Mouse (Mus musculus): ENCODE results near the gene Srrm2. TPM values are rescaled to one million over a fixed set of nuclear protein-coding genes. Genes with fewer than 3 reads are reported as not detected.

The Srrm2 gene
- total RNA-seq (2021) = 100 to 1,000 TPM; 613 to 663 TPM
- long read RNA-seq, experiment 1, partial matches to known transcripts = 3 of 22 reads
- long read RNA-seq, experiment 1, other reads (novel, unspliced or antisense) = 14 of 22 reads
- long read RNA-seq, experiment 2, partial matches to known transcripts = 6 of 26 reads
- long read RNA-seq, experiment 2, other reads (novel, unspliced or antisense) = 17 of 26 reads

GRCm38 (mm10) chr17:23790269-23791078, at the start of gene Srrm2:
Gene Srrm2, plus strand, starts transcription at chr17:23790532.
- no peak for TF ChIP-seq CTCF (conservative IDR thresholded peaks at IDR 0.05)
- peak within 1 kb of the TSS; percentile 67 for H3K4me3 ChIP-seq
- H3K27ac ChIP-seq = peak within 1 kb of the TSS; percentile 96
- peak; percentile 31 to 46 for DNase-seq (ENCODE audit: low spot score in 2 of 2)

- peak within 1 kb of the TSS; percentile 97 for H3K27ac ChIP-seq
- DNase-seq (ENCODE audit: low spot score in 2 of 2) = no peak
- peak within 1 kb of the TSS; percentile 81 for H3K4me3 ChIP-seq
- no peak for TF ChIP-seq CTCF (conservative IDR thresholded peaks at IDR 0.05)
These were observed 49.7 kb upstream of the Srrm2 start, which contains the start of gene Paqr4 for GRCm38 (mm10) chr17:23740598-23741021. Gene Paqr4, minus strand, starts transcription at chr17:23740867.

- Histone ChIP-seq H3K27ac (no peak overlapping the region), H3K4me3 (no peak overlapping the region; the same call in 1 of the 2 replicates)
- no peak for DNase-seq (ENCODE audit: low spot score in 2 of 2)
- no peak for TF ChIP-seq CTCF (conservative IDR thresholded peaks at IDR 0.05)
These were observed 48.7 kb upstream of the Srrm2 start for GRCm38 (mm10) chr17:23741359-23742209.

GRCm38 (mm10) chr17:23742210-23742793, 48.0 kb upstream of the Srrm2 start:
- no peak for TF ChIP-seq CTCF (conservative IDR thresholded peaks at IDR 0.05)
- Histone ChIP-seq H3K4me3 (peak overlapping the region; percentile 27; the same call in 1 of the 2 replicates), H3K27ac (no peak overlapping the region)
- DNase-seq (ENCODE audit: low spot score in 2 of 2) = no peak

- Histone ChIP-seq H3K4me3 (no peak overlapping the region), H3K27ac (no peak overlapping the region)
- DNase-seq (ENCODE audit: low spot score in 2 of 2) = no peak
- TF ChIP-seq CTCF (conservative IDR thresholded peaks at IDR 0.05) = no peak
These were observed 47.4 kb upstream of the Srrm2 start for GRCm38 (mm10) chr17:23742941-23743340.

- Histone ChIP-seq H3K27ac (no peak overlapping the region), H3K4me3 (no peak overlapping the region)
- DNase-seq (ENCODE audit: low spot score in 2 of 2) = no peak
- TF ChIP-seq CTCF (conservative IDR thresholded peaks at IDR 0.05) = no peak
These were observed 46.3 kb upstream of the Srrm2 start for GRCm38 (mm10) chr17:23744076-23744475.

GRCm38 (mm10) chr17:23744651-23745050, 45.7 kb upstream of the Srrm2 start:
- no peak for DNase-seq (ENCODE audit: low spot score in 2 of 2)
- no peak for TF ChIP-seq CTCF (conservative IDR thresholded peaks at IDR 0.05)
- Histone ChIP-seq H3K27ac (no peak overlapping the region), H3K4me3 (no peak overlapping the region)

- peak within 1 kb of the TSS; percentile 29; the same call in 1 of the 2 replicates for H3K4me3 ChIP-seq
- DNase-seq (ENCODE audit: low spot score in 2 of 2) = no peak
- no peak for TF ChIP-seq CTCF (conservative IDR thresholded peaks at IDR 0.05)
- no peak within 1 kb of the TSS for H3K27ac ChIP-seq
These were observed 44.8 kb upstream of the Srrm2 start, which contains the start of gene Kremen2 for GRCm38 (mm10) chr17:23745301-23746251. Gene Kremen2, minus strand, starts transcription at chr17:23745833.

- TF ChIP-seq CTCF (conservative IDR thresholded peaks at IDR 0.05) = peak; percentile 51
- Histone ChIP-seq H3K27ac (no peak overlapping the region), H3K4me3 (no peak overlapping the region)
- DNase-seq (ENCODE audit: low spot score in 2 of 2) = no peak
These were observed 44.0 kb upstream of the Srrm2 start for GRCm38 (mm10) chr17:23746311-23746710.

GRCm38 (mm10) chr17:23746767-23747166, 43.6 kb upstream of the Srrm2 start:
- DNase-seq (ENCODE audit: low spot score in 2 of 2) = no peak
- Histone ChIP-seq H3K4me3 (no peak overlapping the region), H3K27ac (no peak overlapping the region)
- no peak for TF ChIP-seq CTCF (conservative IDR thresholded peaks at IDR 0.05)

GRCm38 (mm10) chr17:23747471-23747870, 42.9 kb upstream of the Srrm2 start:
- H3K4me3 ChIP-seq = no peak overlapping the region
- TF ChIP-seq CTCF (conservative IDR thresholded peaks at IDR 0.05) = no peak
- no peak for DNase-seq (ENCODE audit: low spot score in 2 of 2)

More at GRCm38 (mm10) chr17:23747471-23747870, 42.9 kb upstream of the Srrm2 start:
- no peak overlapping the region for H3K27ac ChIP-seq
